Mouse (Mus musculus) gastrocnemius, adult 18-20 months (tissue): ENCODE data around the gene Tns2. TPM values are rescaled to one million over a fixed set of nuclear protein-coding genes. Genes with fewer than 3 reads are reported as not detected.

Experiments
- total RNA-seq, 2 experiments: library from RNA; stranded (reverse); gene quantifications; 2 replicates each; pipeline ENCODE4 v1.2.3; 2021

The Tns2 gene
- total RNA-seq, 2 experiments from 2014 or later, result 31.3 to 31.6 TPM

Other genes starting within 250 kb of the Tns2 start
- gene Krt1, start 249.6 kb upstream of the Tns2 start, total RNA-seq, result not detected
- not detected for gene Krt77, start 230.7 kb upstream of the Tns2 start, total RNA-seq
- not detected for gene Krt76, start 207.5 kb upstream of the Tns2 start, total RNA-seq
- gene Krt4, start 175.7 kb upstream of the Tns2 start, total RNA-seq, result not detected
- gene Krt79, start 160.1 kb upstream of the Tns2 start, total RNA-seq, result under 1 TPM in 1 of 2 experiments, not detected in 1; 0.28 TPM
- gene Krt78, start 146.1 kb upstream of the Tns2 start, total RNA-seq, result not detected
- gene Krt8, start 95.9 kb upstream of the Tns2 start, total RNA-seq, result under 1 TPM; 0.16 to 0.21 TPM
- 1 to 10 TPM in 1 of 2 experiments, under 1 TPM in 1; 0.48 to 1.1 TPM for gene Krt18, start 72.2 kb upstream of the Tns2 start, total RNA-seq
- 100 to 1,000 TPM; 224 to 227 TPM for gene Eif4b, start 26.6 kb upstream of the Tns2 start, total RNA-seq
- 1 to 10 TPM; 4.9 to 7.7 TPM for gene Spryd3, start 35.8 kb downstream of the Tns2 start, total RNA-seq
- 10 to 100 TPM; 32.2 to 50.3 TPM for gene Igfbp6, start 43.9 kb downstream of the Tns2 start, total RNA-seq
- gene Soat2, start 50.1 kb downstream of the Tns2 start, total RNA-seq, result under 1 TPM in 1 of 2 experiments, not detected in 1; 0.09 TPM
- gene Zfp740, start 102.8 kb downstream of the Tns2 start, total RNA-seq, result 10 to 100 TPM; 24.0 to 29.0 TPM
- 1 to 10 TPM; 5.9 to 7.8 TPM for gene Csad, start 104.3 kb downstream of the Tns2 start, total RNA-seq
- gene Itgb7, start 131.5 kb downstream of the Tns2 start, total RNA-seq, result 1 to 10 TPM; 1.1 to 1.2 TPM
- 10 to 100 TPM in 1 of 2 experiments, 1 to 10 TPM in 1; 5.9 to 11.6 TPM for gene Rarg, start 157.1 kb downstream of the Tns2 start, total RNA-seq
- gene Gm9918, start 170.2 kb downstream of the Tns2 start, total RNA-seq, result not detected
- gene Mfsd5, start 179.0 kb downstream of the Tns2 start, total RNA-seq, result 10 to 100 TPM; 15.7 to 16.4 TPM
- under 1 TPM; 0.21 to 0.36 TPM for gene Espl1, start 195.9 kb downstream of the Tns2 start, total RNA-seq
- gene Pfdn5, start 225.7 kb downstream of the Tns2 start, total RNA-seq, result 100 to 1,000 TPM; 264 to 302 TPM
- gene Myg1, start 231.3 kb downstream of the Tns2 start, total RNA-seq, result 10 to 100 TPM; 12.9 to 20.2 TPM